Mouse (Mus musculus) E14TG2a.4 (cell line): ENCODE data around the gene Ago4.

Experiments
- H3K27me3 ChIP-seq: 2 replicates; pipeline ENCODE4 v1.6.1; 2014; ENCODE audit warnings: low read length, control low read depth; ENCODE audit not compliant: insufficient read depth
- H3K36me3 ChIP-seq: 2 replicates; pipeline ENCODE4 v1.6.1; 2014; ENCODE audit warnings: low read length, control low read depth; ENCODE audit not compliant: insufficient read depth
- H3K4me1 ChIP-seq: replicated peaks from 2 replicates; pipeline ENCODE4 v1.6.1; 2014; ENCODE audit warnings: low read depth, low read length, control low read depth
- H3K4me3 ChIP-seq: replicated peaks from 2 replicates; pipeline ENCODE4 v1.5.1; 2014; ENCODE audit warnings: mild to moderate bottlenecking, low read length
- H3K9me3 ChIP-seq: 2 replicates; pipeline ENCODE4 v1.6.1; 2014; ENCODE audit warnings: low read length, control low read depth
- CTCF ChIP-seq: conservative IDR thresholded peaks from 2 replicates; pipeline ENCODE4 v1.5.1; 2014; ENCODE audit warnings: low read length
- NANOG ChIP-seq: IDR thresholded peaks from 2 replicates; pipeline ENCODE4 v1.6.1; 2014; ENCODE audit warnings: borderline replicate concordance, low read length, mixed read lengths
- POU5F1 ChIP-seq: IDR thresholded peaks from 2 replicates; pipeline ENCODE4 v1.6.1; 2014; ENCODE audit warnings: low read length, borderline replicate concordance

Ago4 gene

GRCm38 (mm10) chr4:126464189-126464891 lies 68.9 kb downstream of the Ago4 start:
- Histone ChIP-seq H3K4me3 (peak overlapping the region; percentile 78), H3K27me3 (no peaks in the 10 kb centered on the region), H3K4me1 (peaks cover 71% of the 10 kb centered on the region), H3K9me3 (no peaks in the 10 kb centered on the region), H3K36me3 (peaks cover 31% of the 10 kb centered on the region)
- no peak for TF ChIP-seq NANOG
- no peak for TF ChIP-seq CTCF
- no peak for TF ChIP-seq POU5F1

- Histone ChIP-seq H3K27me3 (no peaks in the 10 kb centered on the region), H3K4me1 (peaks cover 37% of the 10 kb centered on the region), H3K36me3 (peaks cover 100% of the 10 kb centered on the region), H3K4me3 (no peak overlapping the region), H3K9me3 (no peaks in the 10 kb centered on the region; the same call in 1 of the 2 replicates)
- TF ChIP-seq NANOG (no peak), CTCF (no peak), POU5F1 (no peak)
Observed at GRCm38 (mm10) chr4:126455441-126455840, 77.8 kb downstream of the Ago4 start.

- TF ChIP-seq POU5F1 (no peak), CTCF (no peak), NANOG (no peak)
- no peaks in the 10 kb centered on the region for H3K27me3 ChIP-seq
- no peak overlapping the region for H3K4me3 ChIP-seq
- H3K9me3 ChIP-seq = no peaks in the 10 kb centered on the region; the same call in 1 of the 2 replicates
- peaks cover 36% of the 10 kb centered on the region for H3K4me1 ChIP-seq
- peaks cover 99% of the 10 kb centered on the region for H3K36me3 ChIP-seq
Observed at GRCm38 (mm10) chr4:126454547-126455254, 78.6 kb downstream of the Ago4 start.

GRCm38 (mm10) chr4:126450268-126450667 lies 83.0 kb downstream of the Ago4 start:
- no peaks in the 10 kb centered on the region for H3K27me3 ChIP-seq
- H3K36me3 ChIP-seq = peaks cover 95% of the 10 kb centered on the region
- H3K4me1 ChIP-seq = peaks cover 31% of the 10 kb centered on the region
- H3K9me3 ChIP-seq = no peaks in the 10 kb centered on the region; the same call in 1 of the 2 replicates
- TF ChIP-seq CTCF (no peak), POU5F1 (peak; percentile 24; the same call in 1 of the 2 replicates), NANOG (no peak; the same call in 1 of the 2 replicates)
- no peak overlapping the region for H3K4me3 ChIP-seq

GRCm38 (mm10) chr4:126447126-126447525 lies 86.1 kb downstream of the Ago4 start:
- H3K36me3 ChIP-seq = peaks cover 93% of the 10 kb centered on the region
- no peak overlapping the region for H3K4me3 ChIP-seq
- no peaks in the 10 kb centered on the region for H3K9me3 ChIP-seq
- H3K27me3 ChIP-seq = no peaks in the 10 kb centered on the region
- H3K4me1 ChIP-seq = peaks cover 33% of the 10 kb centered on the region
- TF ChIP-seq CTCF = no peak
- TF ChIP-seq NANOG = no peak
- no peak for TF ChIP-seq POU5F1

GRCm38 (mm10) chr4:126444528-126444927 lies 88.7 kb downstream of the Ago4 start:
- Histone ChIP-seq H3K4me3 (no peak overlapping the region), H3K27me3 (no peaks in the 10 kb centered on the region), H3K4me1 (peaks cover 30% of the 10 kb centered on the region), H3K36me3 (peaks cover 96% of the 10 kb centered on the region), H3K9me3 (no peaks in the 10 kb centered on the region)
- TF ChIP-seq CTCF (no peak), POU5F1 (no peak), NANOG (no peak)
